Mouse (Mus musculus) forebrain, embryonic 14.5 days (tissue): Measurements from ENCODE around the gene Dmwd. TPM values are rescaled to one million over a fixed set of nuclear protein-coding genes. Genes with fewer than 3 reads are reported as not detected.
A peak's percentile ranks its signal among the peaks of the same experiment; 100 is the strongest.

ENCODE experiments used
- ATAC-seq: fragments of 200-750 bp; cut with Nextera tagmentation; 2 replicates; pipeline ENCODE4 v1.8.0; 2017; ENCODE audit warnings: mild to moderate bottlenecking, moderate library complexity
- DNase-seq: peaks from one replicate; pipeline ENCODE4 v3.0.0-alpha.2; 2015; ENCODE audit warnings: low spot score
- H3K27ac ChIP-seq: fragments of 300-500 bp; sonication (generic); 2 replicates; pipeline ENCODE4 v1.5.1; 2014; ENCODE audit warnings: low read depth, mild to moderate bottlenecking, control low read depth, low read length, moderate library complexity
- H3K27me3 ChIP-seq: fragments of 300-500 bp; sonication (generic); replicated peaks from 2 replicates; pipeline ENCODE4 v1.6.1; 2014; ENCODE audit warnings: low read length, control low read depth, mixed read lengths; ENCODE audit not compliant: control insufficient read depth, insufficient read depth
- H3K36me3 ChIP-seq: fragments of 300-500 bp; sonication (generic); 2 replicates; pipeline ENCODE4 v1.6.1; 2014; ENCODE audit warnings: low read length, control low read depth; ENCODE audit not compliant: control insufficient read depth, insufficient read depth
- H3K4me1 ChIP-seq: fragments of 300-500 bp; sonication (generic); 2 replicates; pipeline ENCODE4 v1.6.1; 2014; ENCODE audit warnings: antibody characterized with exemption, low read length, control low read depth; ENCODE audit not compliant: control insufficient read depth, insufficient read depth
- H3K4me2 ChIP-seq: fragments of 300-500 bp; sonication (generic); 2 replicates; pipeline ENCODE4 v1.6.1; 2014; ENCODE audit warnings: mild to moderate bottlenecking, control low read depth, low read length
- H3K4me3 ChIP-seq: fragments of 300-500 bp; sonication (generic); 2 replicates; pipeline ENCODE4 v1.5.1; 2014; ENCODE audit warnings: low read depth, low read length, control low read depth
- H3K9ac ChIP-seq: fragments of 300-500 bp; sonication (generic); 2 replicates; pipeline ENCODE4 v1.6.1; 2014; ENCODE audit warnings: mild to moderate bottlenecking, low read length, control low read depth, moderate library complexity
- H3K9me3 ChIP-seq: fragments of 300-500 bp; sonication (generic); replicated peaks from 2 replicates; pipeline ENCODE4 v1.6.1; 2016; ENCODE audit warnings: low read length, control low read depth, mixed read lengths; ENCODE audit not compliant: control insufficient read depth
- WGBS: fragments of 180-500 bp; shearing (Covaris S2); extraction: QIAGEN DNeasy Blood & Tissue Kit; methylation state at CpG from one replicate; pipeline ENCODE4 v1.1.7; 2014; 5-methylcytosine and 5-hydroxymethylcytosine counted together
- polyA plus RNA-seq: library from polyadenylated mRNA; unstranded; fragments of >200 nt; fragmentation: Nextera tagmentation; extraction: Ambion mirVana; gene quantifications from 2 replicates; pipeline ENCODE4 v1.2.1, GENCODE M21; 2014

Dmwd gene
- polyA plus RNA-seq, 1 experiment from 2014 or later = 29.1 TPM

DNA sequence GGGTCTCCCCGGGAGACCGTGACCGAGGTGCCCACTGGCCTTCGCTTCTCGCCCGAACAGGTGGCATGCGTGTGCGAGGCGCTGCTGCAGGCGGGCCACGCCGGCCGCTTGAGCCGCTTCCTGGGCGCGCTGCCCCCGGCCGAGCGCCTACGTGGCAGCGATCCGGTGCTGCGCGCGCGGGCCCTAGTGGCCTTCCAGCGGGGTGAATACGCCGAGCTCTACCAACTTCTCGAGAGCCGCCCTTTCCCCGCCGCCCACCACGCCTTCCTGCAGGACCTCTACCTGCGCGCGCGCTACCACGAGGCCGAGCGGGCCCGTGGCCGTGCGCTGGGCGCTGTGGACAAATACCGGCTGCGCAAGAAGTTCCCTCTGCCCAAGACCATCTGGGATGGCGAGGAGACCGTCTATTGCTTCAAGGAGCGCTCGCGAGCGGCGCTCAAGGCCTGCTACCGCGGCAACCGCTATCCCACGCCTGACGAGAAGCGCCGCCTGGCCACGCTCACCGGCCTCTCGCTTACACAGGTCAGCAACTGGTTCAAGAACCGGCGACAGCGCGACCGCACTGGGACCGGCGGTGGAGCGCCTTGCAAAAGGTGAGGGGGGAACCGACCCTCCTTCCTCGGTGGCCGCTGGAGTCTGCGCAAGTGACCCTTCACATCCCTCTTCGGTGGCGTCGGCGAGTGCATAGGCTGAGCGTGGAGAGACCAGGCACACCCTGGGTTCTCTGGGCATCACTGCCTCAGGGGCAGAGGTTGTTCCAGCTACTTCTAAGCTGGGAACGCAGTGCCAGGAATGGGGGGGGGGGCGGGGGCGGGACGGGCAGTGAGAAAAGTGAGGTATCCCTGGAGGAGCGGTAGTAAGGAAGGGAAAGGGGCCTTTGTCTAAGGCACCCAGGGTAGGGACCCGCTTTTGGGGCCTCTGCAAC lies 19.1 kb downstream of the Dmwd start:
- peak; percentile 55 for DNase-seq
- H3K4me2 ChIP-seq = peak overlapping the region; percentile 98
- H3K9me3 ChIP-seq = no peaks in the 10 kb centered on the region
- peaks cover 19% of the 10 kb centered on the region for H3K4me1 ChIP-seq
- ATAC-seq = no peak
- H3K4me3 ChIP-seq = peak overlapping the region; percentile 56
- no peaks in the 10 kb centered on the region for H3K27me3 ChIP-seq
- peaks cover 18% of the 10 kb centered on the region for H3K36me3 ChIP-seq
- under 1% methylated on average over 83 of the region's 87 CpGs for WGBS
- peak overlapping the region; percentile 73 for H3K9ac ChIP-seq
- peak overlapping the region; percentile 84 for H3K27ac ChIP-seq

DNA sequence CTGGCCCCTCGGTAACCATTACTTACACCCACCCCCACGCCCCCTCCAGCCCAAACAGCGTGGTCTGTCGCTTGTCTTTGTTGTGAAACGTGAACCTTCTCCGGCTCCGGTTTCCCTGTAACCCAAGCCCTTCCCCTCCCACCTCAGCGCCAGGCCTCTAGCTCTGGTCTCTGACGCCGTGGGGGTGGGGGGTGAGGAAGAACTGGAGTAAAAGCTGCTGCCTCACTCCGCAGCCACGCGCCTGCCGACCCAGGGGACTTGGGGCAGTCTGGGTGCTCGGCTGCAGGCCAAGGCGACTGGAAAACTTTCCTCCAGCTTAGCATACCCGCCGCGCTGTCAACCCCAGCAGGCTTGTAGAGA lies 19.7 kb downstream of the Dmwd start:
- Histone ChIP-seq H3K27ac (peak overlapping the region; percentile 84; the same call in 1 of the 2 replicates), H3K4me2 (peak overlapping the region; percentile 98), H3K36me3 (peaks cover 11% of the 10 kb centered on the region), H3K4me3 (peak overlapping the region; percentile 56), H3K27me3 (no peaks in the 10 kb centered on the region), H3K4me1 (peaks cover 19% of the 10 kb centered on the region), H3K9ac (peak overlapping the region; percentile 73), H3K9me3 (no peaks in the 10 kb centered on the region)
- 0% methylated on average over 19 of the region's 19 CpGs for WGBS
- DNase-seq (peak; percentile 63), ATAC-seq (no peak)

DNA sequence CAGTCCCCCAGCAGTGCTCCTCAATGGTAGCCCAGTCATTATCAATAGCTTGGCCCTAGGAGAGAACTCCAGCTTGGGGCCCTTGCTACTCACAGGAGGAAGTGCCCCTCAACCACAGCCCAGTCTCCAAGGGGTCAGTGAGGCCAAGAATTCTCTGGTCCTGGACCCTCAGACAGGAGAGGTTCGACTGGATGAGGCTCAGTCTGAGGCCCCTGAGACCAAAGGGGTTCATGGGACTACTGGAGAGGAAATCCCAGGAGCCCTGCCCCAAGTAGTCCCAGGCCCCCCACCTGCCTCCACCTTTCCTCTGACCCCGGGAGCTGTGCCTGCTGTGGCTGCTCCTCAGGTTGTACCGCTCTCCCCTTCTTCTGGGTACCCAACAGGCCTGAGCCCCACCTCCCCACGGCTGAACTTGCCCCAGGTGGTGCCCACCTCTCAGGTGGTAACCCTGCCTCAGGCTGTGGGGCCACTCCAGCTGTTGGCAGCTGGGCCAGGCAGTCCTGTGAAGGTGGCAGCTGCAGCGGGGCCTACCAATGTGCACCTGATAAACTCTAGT lies 20.5 kb downstream of the Dmwd start:
- Histone ChIP-seq H3K4me3 (peak overlapping the region; percentile 56), H3K36me3 (peaks cover 5% of the 10 kb centered on the region), H3K27ac (no peak overlapping the region), H3K9ac (peak overlapping the region; percentile 73; the same call in 1 of the 2 replicates), H3K9me3 (no peaks in the 10 kb centered on the region), H3K4me2 (peak overlapping the region; percentile 98), H3K27me3 (no peaks in the 10 kb centered on the region), H3K4me1 (peaks cover 19% of the 10 kb centered on the region)
- DNase-seq (no peak), ATAC-seq (no peak)
- 57% methylated on average over 5 of the region's 5 CpGs for WGBS

DNA sequence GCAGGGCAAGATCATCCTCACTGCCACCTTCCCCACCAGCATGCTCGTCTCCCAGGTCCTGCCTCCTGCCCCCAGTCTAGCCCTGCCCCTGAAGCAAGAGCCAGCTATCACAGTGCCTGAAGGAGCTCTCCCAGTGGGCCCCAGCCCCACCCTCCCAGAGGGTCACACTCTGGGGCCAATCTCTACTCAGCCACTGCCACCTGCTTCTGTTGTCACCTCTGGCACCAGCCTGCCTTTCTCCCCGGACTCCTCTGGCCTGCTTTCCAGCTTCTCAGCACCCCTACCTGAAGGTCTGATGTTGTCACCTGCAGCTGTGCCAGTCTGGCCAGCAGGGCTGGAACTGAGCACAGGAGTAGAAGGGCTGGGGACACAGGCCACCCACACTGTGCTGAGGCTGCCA lies 21.2 kb downstream of the Dmwd start:
- Histone ChIP-seq H3K4me1 (peaks cover 19% of the 10 kb centered on the region), H3K27ac (no peak overlapping the region), H3K27me3 (no peaks in the 10 kb centered on the region), H3K4me2 (no peak overlapping the region), H3K9ac (no peak overlapping the region), H3K9me3 (no peaks in the 10 kb centered on the region), H3K36me3 (no peaks in the 10 kb centered on the region; the same call in 1 of the 2 replicates), H3K4me3 (no peak overlapping the region)
- ATAC-seq = no peak
- no peak for DNase-seq
- 67% methylated on average over 2 of the region's 2 CpGs for WGBS

DNA sequence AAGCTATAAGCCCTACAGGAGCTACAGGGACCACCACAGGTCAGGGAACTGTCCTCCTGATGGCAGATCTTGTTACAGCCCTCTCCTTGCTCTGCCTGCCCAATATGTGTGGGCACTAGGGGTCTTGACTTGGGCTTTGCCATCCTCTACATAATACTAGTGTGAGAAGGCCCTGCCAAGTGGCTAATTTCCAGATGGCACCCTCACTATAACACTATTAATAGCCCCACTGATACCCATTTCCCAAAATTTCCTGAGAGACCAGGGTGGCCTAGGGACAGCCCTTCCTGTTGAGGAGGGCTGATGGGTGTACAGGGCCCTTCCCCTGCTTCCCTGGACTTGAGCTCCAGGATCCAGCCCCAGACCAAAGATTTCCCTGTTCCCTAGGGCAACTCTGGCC lies 21.8 kb downstream of the Dmwd start:
- no peak overlapping the region for H3K4me2 ChIP-seq
- no peaks in the 10 kb centered on the region for H3K27me3 ChIP-seq

DNA sequence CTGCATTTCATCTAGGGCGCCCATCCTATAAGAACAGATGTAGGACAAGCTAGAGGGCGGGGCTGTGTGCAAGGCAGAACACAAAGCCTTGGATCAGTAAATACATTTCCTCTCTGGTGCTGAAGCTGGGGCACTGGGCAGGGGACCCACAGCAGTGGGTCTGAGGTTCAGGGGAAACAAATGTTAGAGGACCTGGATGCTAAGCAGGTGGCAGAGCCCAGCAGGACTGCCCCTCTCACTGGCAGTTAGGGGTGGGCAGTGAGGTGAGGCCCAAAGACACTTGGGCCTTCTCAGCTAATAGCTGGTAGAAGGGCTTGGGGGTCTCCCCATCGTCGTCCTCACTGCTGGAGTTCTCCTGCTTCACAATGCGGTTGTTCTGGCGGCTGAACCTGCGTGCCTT lies 22.8 kb downstream of the Dmwd start:
- ATAC-seq (no peak), DNase-seq (no peak)
- Histone ChIP-seq H3K9ac (no peak overlapping the region), H3K4me2 (no peak overlapping the region), H3K36me3 (no peaks in the 10 kb centered on the region), H3K9me3 (no peaks in the 10 kb centered on the region), H3K4me3 (no peak overlapping the region), H3K27me3 (no peaks in the 10 kb centered on the region), H3K27ac (no peak overlapping the region), H3K4me1 (peaks cover 9% of the 10 kb centered on the region; the same call in 1 of the 2 replicates)
- 68% methylated on average over 7 of the region's 7 CpGs for WGBS

More for the DNA sequence above, 21.8 kb downstream of the Dmwd start:
- Histone ChIP-seq H3K36me3 (no peaks in the 10 kb centered on the region), H3K4me1 (peaks cover 17% of the 10 kb centered on the region), H3K27ac (no peak overlapping the region), H3K4me3 (no peak overlapping the region), H3K9ac (no peak overlapping the region), H3K9me3 (no peaks in the 10 kb centered on the region)
- DNase-seq (no peak), ATAC-seq (no peak)

- 100% methylated on average over 1 of the region's 1 CpGs for WGBS
- Histone ChIP-seq H3K9ac (no peak overlapping the region), H3K27ac (no peak overlapping the region), H3K27me3 (no peaks in the 10 kb centered on the region), H3K4me3 (no peak overlapping the region), H3K4me2 (no peak overlapping the region), H3K36me3 (no peaks in the 10 kb centered on the region), H3K9me3 (no peaks in the 10 kb centered on the region), H3K4me1 (peaks cover 9% of the 10 kb centered on the region; the same call in 1 of the 2 replicates)
- DNase-seq (no peak), ATAC-seq (no peak)
These were observed 24.3 kb downstream of the Dmwd start for GRCm38 (mm10) chr7:19100290-19100689.

- ATAC-seq = no peak
- no peak for DNase-seq
- Histone ChIP-seq H3K9ac (no peak overlapping the region), H3K27me3 (no peaks in the 10 kb centered on the region), H3K4me2 (no peak overlapping the region), H3K9me3 (no peaks in the 10 kb centered on the region), H3K4me1 (no peaks in the 10 kb centered on the region), H3K4me3 (no peak overlapping the region), H3K27ac (no peak overlapping the region), H3K36me3 (no peaks in the 10 kb centered on the region)
These were observed 27.7 kb downstream of the Dmwd start for GRCm38 (mm10) chr7:19103741-19104140.

- DNase-seq (no peak), ATAC-seq (no peak)
- H3K27me3 ChIP-seq = no peaks in the 10 kb centered on the region
- H3K4me3 ChIP-seq = no peak overlapping the region
- no peaks in the 10 kb centered on the region for H3K4me1 ChIP-seq
- H3K36me3 ChIP-seq = no peaks in the 10 kb centered on the region
- 88% methylated on average over 2 of the region's 2 CpGs for WGBS
- no peaks in the 10 kb centered on the region for H3K9me3 ChIP-seq
- no peak overlapping the region for H3K27ac ChIP-seq
- H3K9ac ChIP-seq = no peak overlapping the region
- no peak overlapping the region for H3K4me2 ChIP-seq
These were observed 28.5 kb downstream of the Dmwd start for GRCm38 (mm10) chr7:19104486-19104885.
